Mouse (Mus musculus) myocyte (in vitro differentiated cells): ENCODE results near the gene Mthfd2. TPM values are rescaled to one million over a fixed set of nuclear protein-coding genes. Genes with fewer than 3 reads are reported as not detected.

Experiments
- H3K27me3 ChIP-seq: one replicate; pipeline ENCODE4 v1.6.1; 2011; ENCODE audit not compliant: control insufficient read depth, insufficient read depth, insufficient read length
- H3K36me3 ChIP-seq: one replicate; pipeline ENCODE4 v1.6.1; 2011; ENCODE audit not compliant: control insufficient read depth, insufficient read depth
- H3K4me2 ChIP-seq: one replicate; pipeline ENCODE4 v1.6.1; 2011; ENCODE audit warnings: low read depth, control low read depth
- H3K4me3 ChIP-seq: one replicate; pipeline ENCODE4 v1.5.1; 2011; ENCODE audit warnings: mild to moderate bottlenecking, control low read depth, moderate library complexity
- H3K79me2 ChIP-seq: one replicate; pipeline ENCODE4 v1.6.1; 2011; ENCODE audit not compliant: control insufficient read depth, insufficient read depth
- H3ac ChIP-seq: one replicate; pipeline ENCODE4 v1.6.1; 2011; ENCODE audit not compliant: control insufficient read depth, insufficient read length
- CEBPB ChIP-seq: IDR thresholded peaks from 2 replicates; pipeline ENCODE4 v1.6.1; 2011; ENCODE audit warnings: mild to moderate bottlenecking, moderate library complexity; ENCODE audit not compliant: poor library complexity, insufficient read depth, severe bottlenecking
- E2F4 ChIP-seq: IDR thresholded peaks from one replicate; pipeline ENCODE4 v1.6.1; 2011; ENCODE audit warnings: mild to moderate bottlenecking, control low read depth, moderate library complexity; ENCODE audit not compliant: insufficient read depth
- MAX ChIP-seq: IDR thresholded peaks from one replicate; pipeline ENCODE4 v1.6.1; 2011; ENCODE audit warnings: low read depth, mild to moderate bottlenecking, control low read depth
- MYOD1 ChIP-seq, 3 experiments: IDR thresholded peaks; one replicate each; pipeline ENCODE4 v1.6.1; 2011; ENCODE audit warnings: control low read depth in 2 of 3, low read depth in 2 of 3, mild to moderate bottlenecking in 2 of 3, moderate library complexity in 1 of 3; ENCODE audit not compliant: insufficient read length in 2 of 3, control insufficient read depth in 1 of 3
- MYOG ChIP-seq, 3 experiments: IDR thresholded peaks; one replicate each; pipeline ENCODE4 v1.6.1; 2011; ENCODE audit warnings: control low read depth in 2 of 3, low read depth in 2 of 3, mild to moderate bottlenecking in 2 of 3; ENCODE audit not compliant: insufficient read length in 2 of 3, control insufficient read depth in 1 of 3, insufficient read depth in 1 of 3
- POLR2A ChIP-seq: IDR thresholded peaks from one replicate; pipeline ENCODE4 v1.6.1; 2011; ENCODE audit warnings: low read depth, mild to moderate bottlenecking, control low read depth, moderate library complexity; ENCODE audit not compliant: insufficient read length
- POLR2AphosphoS2 ChIP-seq: IDR thresholded peaks from one replicate; pipeline ENCODE4 v1.6.1; 2011; ENCODE audit warnings: low read depth, control low read depth; ENCODE audit not compliant: insufficient read length
- REST ChIP-seq: IDR thresholded peaks from one replicate; pipeline ENCODE4 v1.6.1; 2011; ENCODE audit warnings: mild to moderate bottlenecking, control low read depth, moderate library complexity; ENCODE audit not compliant: insufficient read depth, insufficient read length
- SRF ChIP-seq: IDR thresholded peaks from one replicate; pipeline ENCODE4 v1.6.1; 2011; ENCODE audit warnings: low read depth; ENCODE audit not compliant: control insufficient read depth, insufficient read length
- TCF12 ChIP-seq: IDR thresholded peaks from one replicate; pipeline ENCODE4 v1.6.1; 2011; ENCODE audit warnings: mild to moderate bottlenecking, control low read depth; ENCODE audit not compliant: poor library complexity, insufficient read depth, severe bottlenecking
- TCF3 ChIP-seq: IDR thresholded peaks from one replicate; pipeline ENCODE4 v1.6.1; 2011; ENCODE audit warnings: low read depth, control low read depth; ENCODE audit not compliant: insufficient read length
- USF1 ChIP-seq: IDR thresholded peaks from one replicate; pipeline ENCODE4 v1.6.1; 2011; ENCODE audit warnings: low read depth, mild to moderate bottlenecking, control low read depth, moderate library complexity
- polyA plus RNA-seq: library from polyadenylated mRNA; unstranded; fragments of >200 nt; fragmentation: generic; extraction: Trizol; gene quantifications from one replicate; pipeline ENCODE4 v1.2.1, GENCODE M21; 2012; ENCODE audit warnings: missing spikeins

Mthfd2 gene
- polyA plus RNA-seq, 1 experiment = 260 TPM

- no peak overlapping the region for H3ac ChIP-seq
Measured at GRCm38 (mm10) chr6:83321927-83322326, 3.8 kb downstream of the Mthfd2 start.

GRCm38 (mm10) chr6:83317108-83317741 lies 8.5 kb downstream of the Mthfd2 start:
- Histone ChIP-seq H3K4me2 (peak overlapping the region; percentile 64), H3K36me3 (peaks cover 17% of the 10 kb centered on the region), H3K27me3 (no peaks in the 10 kb centered on the region), H3K4me3 (peak overlapping the region; percentile 76), H3ac (peak overlapping the region; percentile 58), H3K79me2 (peaks cover 47% of the 10 kb centered on the region)
- no peak for TF ChIP-seq USF1
- no peak for TF ChIP-seq REST
- peak in 1 of 3 experiments; percentile 52 for TF ChIP-seq MYOD1 (IDR thresholded peaks at IDR 0.05; ENCODE audit: control insufficient read depth in 1 of 3, insufficient read length in 2 of 3, low read depth in 2 of 3)
- no peak for TF ChIP-seq SRF
- peak; percentile 94 for TF ChIP-seq POLR2AphosphoS2
- TF ChIP-seq E2F4 = no peak
- peak; percentile 85 for TF ChIP-seq POLR2A
- peak; percentile 74 for TF ChIP-seq CEBPB
- no peak for TF ChIP-seq MYOG (IDR thresholded peaks at IDR 0.05; ENCODE audit: control insufficient read depth in 1 of 3, insufficient read depth in 1 of 3, insufficient read length in 2 of 3, low read depth in 2 of 3)
- no peak for TF ChIP-seq TCF3
- peak; percentile 83 for TF ChIP-seq MAX
- TF ChIP-seq TCF12 = no peak

More at GRCm38 (mm10) chr6:83321927-83322326, 3.8 kb downstream of the Mthfd2 start:
- peaks cover 7% of the 10 kb centered on the region for H3K79me2 ChIP-seq
- H3K4me3 ChIP-seq = no peak overlapping the region
- TF ChIP-seq MYOD1 (IDR thresholded peaks at IDR 0.05; ENCODE audit: control insufficient read depth in 1 of 3, insufficient read length in 2 of 3, low read depth in 2 of 3) (no peak), USF1 (no peak), REST (no peak), MAX (no peak), SRF (no peak), MYOG (IDR thresholded peaks at IDR 0.05; ENCODE audit: control insufficient read depth in 1 of 3, insufficient read depth in 1 of 3, insufficient read length in 2 of 3, low read depth in 2 of 3) (no peak), E2F4 (no peak), POLR2A (no peak), POLR2AphosphoS2 (no peak), TCF3 (no peak), CEBPB (no peak), TCF12 (no peak)
- H3K4me2 ChIP-seq = no peak overlapping the region
- H3K27me3 ChIP-seq = no peaks in the 10 kb centered on the region
- no peaks in the 10 kb centered on the region for H3K36me3 ChIP-seq

GRCm38 (mm10) chr6:83316022-83316421 lies 9.7 kb downstream of the Mthfd2 start:
- peak overlapping the region; percentile 76 for H3K4me3 ChIP-seq
- H3K36me3 ChIP-seq = peaks cover 29% of the 10 kb centered on the region
- H3ac ChIP-seq = no peak overlapping the region
- peak overlapping the region; percentile 81 for H3K4me2 ChIP-seq
- TF ChIP-seq CEBPB = no peak
- no peak for TF ChIP-seq POLR2AphosphoS2
- TF ChIP-seq POLR2A = peak; percentile 35
- no peak for TF ChIP-seq E2F4
- no peak for TF ChIP-seq REST
- peak in 1 of 3 experiments; percentile 31 for TF ChIP-seq MYOG (IDR thresholded peaks at IDR 0.05; ENCODE audit: control insufficient read depth in 1 of 3, insufficient read depth in 1 of 3, insufficient read length in 2 of 3, low read depth in 2 of 3)
- TF ChIP-seq TCF12 = no peak
- peak in 1 of 3 experiments; percentile 49 for TF ChIP-seq MYOD1 (IDR thresholded peaks at IDR 0.05; ENCODE audit: control insufficient read depth in 1 of 3, insufficient read length in 2 of 3, low read depth in 2 of 3)
- no peak for TF ChIP-seq MAX
- no peak for TF ChIP-seq USF1
- no peak for TF ChIP-seq SRF
- TF ChIP-seq TCF3 = no peak
- no peaks in the 10 kb centered on the region for H3K27me3 ChIP-seq
- peaks cover 49% of the 10 kb centered on the region for H3K79me2 ChIP-seq

GRCm38 (mm10) chr6:83315293-83315692 lies 10.4 kb downstream of the Mthfd2 start:
- Histone ChIP-seq H3K36me3 (peaks cover 35% of the 10 kb centered on the region), H3K4me2 (peak overlapping the region; percentile 81), H3K4me3 (peak overlapping the region; percentile 76), H3K27me3 (no peaks in the 10 kb centered on the region), H3ac (no peak overlapping the region), H3K79me2 (peaks cover 49% of the 10 kb centered on the region)
- TF ChIP-seq USF1 = no peak
- TF ChIP-seq POLR2A = no peak
- TF ChIP-seq E2F4 = no peak
- no peak for TF ChIP-seq TCF12
- no peak for TF ChIP-seq CEBPB
- no peak for TF ChIP-seq TCF3
- no peak for TF ChIP-seq POLR2AphosphoS2
- TF ChIP-seq MYOD1 (IDR thresholded peaks at IDR 0.05; ENCODE audit: control insufficient read depth in 1 of 3, insufficient read length in 2 of 3, low read depth in 2 of 3) = no peak
- TF ChIP-seq REST = no peak
- no peak for TF ChIP-seq SRF
- no peak for TF ChIP-seq MYOG (IDR thresholded peaks at IDR 0.05; ENCODE audit: control insufficient read depth in 1 of 3, insufficient read depth in 1 of 3, insufficient read length in 2 of 3, low read depth in 2 of 3)
- no peak for TF ChIP-seq MAX

GRCm38 (mm10) chr6:83312514-83312913 lies 13.2 kb downstream of the Mthfd2 start:
- Histone ChIP-seq H3ac (no peak overlapping the region), H3K4me3 (no peak overlapping the region), H3K27me3 (no peaks in the 10 kb centered on the region), H3K36me3 (peaks cover 63% of the 10 kb centered on the region), H3K4me2 (no peak overlapping the region), H3K79me2 (peaks cover 49% of the 10 kb centered on the region)
- TF ChIP-seq MYOD1 (IDR thresholded peaks at IDR 0.05; ENCODE audit: control insufficient read depth in 1 of 3, insufficient read length in 2 of 3, low read depth in 2 of 3) (peak in 2 of 3 experiments; percentile 13 to 26), POLR2AphosphoS2 (no peak), E2F4 (no peak), CEBPB (no peak), MAX (no peak), REST (no peak)
